Mouse (Mus musculus): ENCODE results near the gene Gm4907.
"Not testable (repeated sequence)": the region's sequence is repeated elsewhere in the genome, so short reads cannot be mapped to it uniquely, and the experiment has no call there.

Gene Gm4907

DNA sequence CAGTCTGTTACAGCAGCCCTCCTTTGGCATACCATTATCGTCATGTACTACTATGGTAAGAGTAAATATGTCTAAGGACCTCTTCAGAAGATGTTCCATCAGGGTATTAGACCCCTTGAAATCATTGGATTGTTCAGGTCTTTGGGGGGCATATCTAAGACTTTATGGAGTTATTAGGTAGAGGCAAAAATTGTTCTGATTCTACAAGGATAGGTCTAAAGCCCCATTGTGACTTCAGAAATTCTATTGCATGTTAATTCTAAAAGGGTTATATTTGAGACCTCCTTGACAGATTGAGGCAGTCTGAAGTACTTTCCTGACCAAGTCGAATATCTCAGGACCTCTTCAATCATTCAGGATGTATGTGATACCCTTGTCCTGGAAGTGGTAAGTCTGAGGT lies at the start of gene Gm4907:
TSS of gene Gm4907 (plus strand) at position 301 of the 400 bp plus-strand sequence.
- DNase-seq (ENCODE audit: inconsistent age in 2 of 2, low spot score in 1 of 2): not testable (repeated sequence)

DNA sequence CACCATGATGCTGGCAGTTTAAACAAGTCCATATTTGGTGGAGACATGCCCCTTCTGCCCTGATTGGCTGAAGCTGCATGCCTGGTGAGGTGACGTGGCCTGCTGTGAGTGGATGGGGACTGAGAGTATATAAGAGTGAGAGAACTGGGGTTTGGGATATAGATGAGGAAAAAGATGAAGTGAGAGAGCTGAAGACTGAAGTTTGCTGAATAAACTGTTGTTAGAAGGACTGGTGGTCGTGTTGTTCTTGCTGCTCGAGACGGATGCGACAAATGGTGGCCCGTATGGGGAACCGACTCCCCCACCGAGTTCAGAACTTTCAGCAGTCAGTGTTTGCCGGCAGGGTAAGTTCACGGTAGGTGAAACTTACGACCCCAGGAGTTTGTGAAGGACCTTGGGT lies 48.6 kb upstream of the Gm4907 start:
- not testable (repeated sequence) for DNase-seq (ENCODE audit: inconsistent age in 2 of 2, low spot score in 1 of 2)

GRCm38 (mm10) chrX:23840921-23841320 lies 41.4 kb upstream of the Gm4907 start:
- DNase-seq (ENCODE audit: inconsistent age in 2 of 2, low spot score in 1 of 2): no peak

DNA sequence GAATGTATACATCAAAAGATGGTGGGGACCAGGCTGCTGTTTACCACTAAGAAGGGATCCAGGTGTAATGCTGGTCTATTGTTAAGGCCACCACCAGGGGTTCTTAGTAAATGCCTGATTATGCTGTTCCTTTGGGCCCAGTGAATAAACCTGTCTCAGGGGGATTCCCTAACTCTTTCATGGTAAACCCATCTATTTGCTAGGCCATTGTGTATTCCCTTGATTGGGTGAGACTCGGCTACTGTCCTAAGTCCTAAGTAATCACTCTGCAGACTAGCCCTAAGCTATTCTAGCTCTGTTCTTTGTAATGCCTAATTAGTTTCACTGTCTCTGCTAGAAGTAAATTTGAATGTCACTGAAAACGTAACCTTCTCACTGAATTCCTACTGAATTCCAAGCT lies 71.8 kb downstream of the Gm4907 start:
- no peak for DNase-seq (ENCODE audit: inconsistent age in 2 of 2, low spot score in 1 of 2)
